Mouse (Mus musculus) spleen, adult 2 months (tissue): ENCODE data around the gene Vps13d. TPM values are rescaled to one million over a fixed set of nuclear protein-coding genes. Genes with fewer than 3 reads are reported as not detected.

ENCODE experiments used
- DNase-seq, 2 experiments: peaks; one replicate each; pipeline versions ENCODE4 v3.0.0 to v3.0.0-alpha.2; 2012 to 2021; ENCODE audit warnings: low spot score in 2 of 2, low read depth in 1 of 2
- H3K27ac ChIP-seq: fragments of 200-500 bp; 2 replicates; pipeline ENCODE4 v1.5.1; 2012; ENCODE audit warnings: low read length, inconsistent platforms; ENCODE audit not compliant: insufficient read depth
- H3K27me3 ChIP-seq: fragments of 200-500 bp; 2 replicates; pipeline ENCODE4 v1.6.1; 2012; ENCODE audit warnings: mild to moderate bottlenecking, moderate library complexity, low read length, inconsistent platforms; ENCODE audit not compliant: control insufficient read depth, insufficient read depth
- H3K36me3 ChIP-seq: fragments of 200-500 bp; 2 replicates; pipeline ENCODE4 v1.6.1; 2012; ENCODE audit warnings: mild to moderate bottlenecking, low read length, inconsistent platforms; ENCODE audit not compliant: control insufficient read depth, insufficient read depth
- H3K4me1 ChIP-seq: fragments of 200-500 bp; 2 replicates; pipeline ENCODE4 v1.6.1; 2011; ENCODE audit warnings: inconsistent platforms; ENCODE audit not compliant: control insufficient read depth, insufficient read depth, insufficient read length
- H3K4me3 ChIP-seq: fragments of 200-500 bp; 2 replicates; pipeline ENCODE4 v1.5.1; 2011; ENCODE audit warnings: mild to moderate bottlenecking, inconsistent platforms; ENCODE audit not compliant: insufficient read depth, insufficient read length; ENCODE audit errors: extremely low read depth
- CTCF ChIP-seq: fragments of 200-500 bp; IDR thresholded peaks from 2 replicates; pipeline ENCODE4 v1.5.1; 2011; ENCODE audit warnings: mild to moderate bottlenecking, inconsistent platforms; ENCODE audit not compliant: insufficient read depth, insufficient read length, insufficient replicate concordance; ENCODE audit errors: extremely low read depth
- POLR2A ChIP-seq: fragments of 200-500 bp; IDR thresholded peaks from 2 replicates; pipeline ENCODE4 v1.6.1; 2011; ENCODE audit warnings: low read depth, low read length, inconsistent platforms
- WGBS: fragments of 180-500 bp; shearing (Covaris S2); methylation state at CpG from one replicate; pipeline ENCODE4 v1.1.7; 2018; 5-methylcytosine and 5-hydroxymethylcytosine counted together
- polyA plus RNA-seq: library from polyadenylated mRNA; depleted of rRNA; stranded (reverse); fragments of >200 nt; gene quantifications from 2 replicates; pipeline ENCODE4 v1.2.3, GENCODE M21; 2012

Gene Vps13d
- polyA plus RNA-seq, 1 experiment = 12.1 TPM

- no peak for TF ChIP-seq POLR2A
- no peak for TF ChIP-seq CTCF
- DNase-seq = no peak
Observed at GRCm38 (mm10) chr4:145037631-145038416, 157.0 kb downstream of the Vps13d start.

GRCm38 (mm10) chr4:145037006-145037405 lies 157.8 kb downstream of the Vps13d start:
- no peak overlapping the region for H3K4me3 ChIP-seq
- no peaks in the 10 kb centered on the region for H3K27me3 ChIP-seq
- H3K4me1 ChIP-seq = peaks cover 2% of the 10 kb centered on the region
- H3K27ac ChIP-seq = peak overlapping the region; percentile 29
- peaks cover 7% of the 10 kb centered on the region; the same call in 1 of the 2 replicates for H3K36me3 ChIP-seq
- TF ChIP-seq POLR2A (no peak), CTCF (no peak)
- no peak for DNase-seq
- WGBS = 69% methylated on average over 3 of the region's 3 CpGs

More at GRCm38 (mm10) chr4:145037631-145038416, 157.0 kb downstream of the Vps13d start:
- WGBS = 87% methylated on average over 5 of the region's 5 CpGs
- peaks cover 2% of the 10 kb centered on the region for H3K4me1 ChIP-seq
- H3K36me3 ChIP-seq = peaks cover 9% of the 10 kb centered on the region; the same call in 1 of the 2 replicates
- peak overlapping the region; percentile 57; the same call in 1 of the 2 replicates for H3K27ac ChIP-seq
- H3K4me3 ChIP-seq = no peak overlapping the region
- H3K27me3 ChIP-seq = no peaks in the 10 kb centered on the region

- Histone ChIP-seq H3K27ac (peak overlapping the region; percentile 40; the same call in 1 of the 2 replicates), H3K4me3 (no peak overlapping the region), H3K36me3 (peaks cover 3% of the 10 kb centered on the region; the same call in 1 of the 2 replicates), H3K27me3 (no peaks in the 10 kb centered on the region), H3K4me1 (peaks cover 2% of the 10 kb centered on the region)
- DNase-seq = no peak
- 84% methylated on average over 3 of the region's 3 CpGs for WGBS
- TF ChIP-seq POLR2A = no peak
- TF ChIP-seq CTCF = no peak
Observed at GRCm38 (mm10) chr4:145035450-145035849, 159.4 kb downstream of the Vps13d start.

- no peak for DNase-seq
- TF ChIP-seq CTCF (no peak), POLR2A (no peak)
- Histone ChIP-seq H3K27ac (peak overlapping the region; percentile 40; the same call in 1 of the 2 replicates), H3K36me3 (peaks cover 3% of the 10 kb centered on the region; the same call in 1 of the 2 replicates), H3K4me1 (peaks cover 2% of the 10 kb centered on the region), H3K4me3 (no peak overlapping the region), H3K27me3 (no peaks in the 10 kb centered on the region)
- WGBS = 70% methylated on average over 11 of the region's 11 CpGs
Observed at GRCm38 (mm10) chr4:145034506-145035243, 160.1 kb downstream of the Vps13d start.

GRCm38 (mm10) chr4:145033392-145033791 lies 161.4 kb downstream of the Vps13d start:
- H3K4me3 ChIP-seq = no peak overlapping the region
- H3K27me3 ChIP-seq = no peaks in the 10 kb centered on the region
- DNase-seq = no peak
- 25% methylated on average over 2 of the region's 2 CpGs for WGBS
- no peak overlapping the region for H3K27ac ChIP-seq
- no peak for TF ChIP-seq POLR2A
- no peak for TF ChIP-seq CTCF
- peaks cover 1% of the 10 kb centered on the region; the same call in 1 of the 2 replicates for H3K36me3 ChIP-seq
- peaks cover 2% of the 10 kb centered on the region for H3K4me1 ChIP-seq

GRCm38 (mm10) chr4:145032637-145033036 lies 162.2 kb downstream of the Vps13d start:
- no peak overlapping the region for H3K27ac ChIP-seq
- H3K27me3 ChIP-seq = no peaks in the 10 kb centered on the region
- H3K4me3 ChIP-seq = no peak overlapping the region
- peaks cover under 1% of the 10 kb centered on the region; the same call in 1 of the 2 replicates for H3K4me1 ChIP-seq
- H3K36me3 ChIP-seq = peaks cover 1% of the 10 kb centered on the region; the same call in 1 of the 2 replicates
- 49% methylated on average over 2 of the region's 2 CpGs for WGBS
- TF ChIP-seq CTCF (no peak), POLR2A (no peak)
- DNase-seq = no peak

GRCm38 (mm10) chr4:145031510-145031909 lies 163.3 kb downstream of the Vps13d start:
- H3K36me3 ChIP-seq = peaks cover 1% of the 10 kb centered on the region; the same call in 1 of the 2 replicates

More at GRCm38 (mm10) chr4:145031510-145031909, 163.3 kb downstream of the Vps13d start:
- Histone ChIP-seq H3K4me1 (no peaks in the 10 kb centered on the region), H3K4me3 (no peak overlapping the region), H3K27me3 (no peaks in the 10 kb centered on the region), H3K27ac (no peak overlapping the region)
- WGBS = 68% methylated on average over 4 of the region's 4 CpGs
- DNase-seq = no peak
- no peak for TF ChIP-seq CTCF
- no peak for TF ChIP-seq POLR2A
